Mouse (Mus musculus) forebrain, embryonic 10.5 days (tissue): Measurements from ENCODE around the gene Sgk1. TPM values are rescaled to one million over a fixed set of nuclear protein-coding genes. Genes with fewer than 3 reads are reported as not detected.
A peak's percentile ranks its signal among the peaks of the same experiment; 100 is the strongest.

Experiments used
- DNase-seq: peaks from one replicate; pipeline ENCODE4 v3.0.0-alpha.2; 2017; ENCODE audit warnings: low spot score; ENCODE audit errors: extremely low spot score
- H3K27ac ChIP-seq: fragments of 300-500 bp; sonication (generic); 2 replicates; pipeline ENCODE4 v1.5.1; 2016; ENCODE audit warnings: mild to moderate bottlenecking
- H3K27me3 ChIP-seq: fragments of 300-500 bp; sonication (generic); 2 replicates; pipeline ENCODE4 v1.6.1; 2016; ENCODE audit warnings: mild to moderate bottlenecking; ENCODE audit not compliant: poor library complexity, severe bottlenecking
- H3K36me3 ChIP-seq: fragments of 300-500 bp; sonication (generic); replicated peaks from 2 replicates; pipeline ENCODE4 v1.6.1; 2016; ENCODE audit warnings: mild to moderate bottlenecking, moderate library complexity
- H3K4me1 ChIP-seq: fragments of 300-500 bp; sonication (generic); 2 replicates; pipeline ENCODE4 v1.6.1; 2016
- H3K4me3 ChIP-seq: fragments of 300-500 bp; sonication (generic); 2 replicates; pipeline ENCODE4 v1.5.1; 2016; ENCODE audit warnings: mild to moderate bottlenecking, moderate library complexity
- H3K9me3 ChIP-seq: fragments of 300-500 bp; sonication (generic); 2 replicates; pipeline ENCODE4 v1.6.1; 2016; ENCODE audit warnings: mild to moderate bottlenecking, moderate library complexity
- WGBS: fragments of 180-500 bp; shearing (Covaris S2); methylation state at CpG from one replicate; pipeline ENCODE4 v1.1.7; 2016; 5-methylcytosine and 5-hydroxymethylcytosine counted together
- polyA plus RNA-seq: library from polyadenylated mRNA; unstranded; fragments of >200 nt; fragmentation: Nextera tagmentation; extraction: Ambion mirVana; gene quantifications from 2 replicates; pipeline ENCODE4 v1.2.1, GENCODE M21; 2016

The Sgk1 gene
- polyA plus RNA-seq, 1 experiment from 2014 or later = 17.8 TPM

DNA sequence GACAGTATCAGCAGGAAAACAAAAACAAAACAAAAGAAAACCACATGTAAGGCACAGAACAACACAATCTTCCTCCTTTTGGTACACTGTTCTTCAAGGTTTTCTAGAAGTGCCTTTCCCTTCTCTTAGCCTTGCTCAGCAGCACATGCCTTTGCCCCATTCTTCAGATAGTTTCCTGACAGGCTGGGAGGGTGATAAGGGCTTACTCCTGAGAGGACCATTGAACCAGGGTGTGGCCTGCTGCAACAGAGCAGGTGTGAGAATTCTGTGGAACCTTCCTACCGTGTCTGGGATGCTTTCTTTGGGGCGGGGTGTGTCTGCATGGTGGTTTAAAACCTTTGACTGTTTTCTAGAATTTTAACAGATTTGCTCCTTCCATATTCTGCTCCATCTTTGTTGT is 79.1 kb downstream of the Sgk1 start:
- 89% methylated on average over 2 of the region's 2 CpGs for WGBS
- Histone ChIP-seq H3K27ac (no peak overlapping the region), H3K4me1 (0 out of 2 replicates have a peak, but pooled peaks cover 4% of the 10 kb centered on the region), H3K4me3 (no peak overlapping the region), H3K27me3 (no peaks in the 10 kb centered on the region), H3K36me3 (no peaks in the 10 kb centered on the region), H3K9me3 (no peaks in the 10 kb centered on the region)
- DNase-seq = no peak

DNA sequence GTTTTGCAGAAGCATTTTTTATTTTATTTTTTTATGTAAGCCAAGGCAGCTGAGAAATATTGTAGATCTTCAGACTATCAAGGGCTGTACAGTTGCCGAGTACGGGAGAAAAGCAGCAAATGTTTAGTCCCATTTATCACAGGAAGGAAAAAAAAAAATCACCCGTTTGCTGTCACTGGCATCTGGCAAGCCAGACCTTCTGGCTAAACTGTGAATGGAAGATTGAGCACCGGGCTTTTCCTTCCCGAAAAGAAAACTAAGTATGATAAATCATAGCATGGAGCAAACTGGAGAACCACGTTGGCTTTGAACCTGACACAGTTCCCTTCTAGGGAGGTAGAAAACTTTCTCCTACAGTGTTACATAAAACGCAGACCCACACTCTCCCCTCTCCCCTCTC is 81.0 kb downstream of the Sgk1 start:
- WGBS = 92% methylated on average over 7 of the region's 7 CpGs
- Histone ChIP-seq H3K36me3 (no peaks in the 10 kb centered on the region), H3K4me3 (no peak overlapping the region), H3K9me3 (no peaks in the 10 kb centered on the region), H3K27me3 (no peaks in the 10 kb centered on the region), H3K4me1 (0 out of 2 replicates have a peak, but pooled peaks cover under 1% of the 10 kb centered on the region), H3K27ac (no peak overlapping the region)
- DNase-seq = no peak

DNA sequence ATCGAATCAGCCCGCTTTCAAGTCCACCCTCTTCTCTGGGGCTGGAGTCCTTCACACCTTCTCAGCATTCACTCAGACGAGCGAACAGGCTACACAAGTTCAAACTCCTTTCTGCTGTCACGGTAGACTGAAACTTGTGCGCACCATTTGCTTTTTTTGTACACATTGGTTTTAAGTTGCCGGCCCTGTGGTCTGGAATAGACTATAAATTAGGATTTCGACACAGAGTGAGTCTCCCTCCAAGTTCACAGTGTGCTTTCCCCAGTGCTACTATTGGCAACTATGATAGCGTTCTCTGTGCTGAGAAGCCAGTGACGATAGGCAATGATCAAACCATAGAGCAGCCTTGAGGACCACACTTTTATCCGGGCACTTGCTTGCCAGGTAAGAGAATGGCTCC is 91.7 kb downstream of the Sgk1 start:
- Histone ChIP-seq H3K9me3 (no peaks in the 10 kb centered on the region), H3K27ac (no peak overlapping the region), H3K4me3 (no peak overlapping the region), H3K4me1 (0 out of 2 replicates have a peak, but pooled peaks cover 3% of the 10 kb centered on the region), H3K36me3 (no peaks in the 10 kb centered on the region), H3K27me3 (no peaks in the 10 kb centered on the region)
- WGBS = 93% methylated on average over 11 of the region's 11 CpGs
- no peak for DNase-seq

DNA sequence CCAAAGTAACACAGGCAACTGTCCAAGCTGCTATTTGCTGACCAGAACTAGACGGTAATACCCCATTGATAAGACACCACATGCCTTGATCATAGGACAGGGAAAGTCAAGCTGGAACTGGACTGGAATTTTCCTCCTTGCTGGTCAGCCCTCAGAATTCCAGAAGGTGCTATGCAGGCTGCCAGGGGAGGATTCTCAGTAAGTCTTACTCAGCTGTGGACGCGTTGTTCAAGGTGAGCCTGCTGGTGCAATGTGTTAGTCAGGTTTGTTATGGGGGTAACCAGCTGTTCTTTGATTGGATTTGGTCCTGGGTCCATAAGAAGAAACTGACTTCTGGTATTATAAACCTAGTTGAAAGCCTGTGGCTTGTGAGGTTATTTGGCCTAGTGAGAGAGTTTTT is 92.8 kb downstream of the Sgk1 start:
- H3K27ac ChIP-seq = no peak overlapping the region
- H3K4me1 ChIP-seq = 0 out of 2 replicates have a peak, but pooled peaks cover 3% of the 10 kb centered on the region
- no peaks in the 10 kb centered on the region for H3K27me3 ChIP-seq
- H3K36me3 ChIP-seq = no peaks in the 10 kb centered on the region
- no peak for DNase-seq
- 93% methylated on average over 3 of the region's 3 CpGs for WGBS
- no peaks in the 10 kb centered on the region for H3K9me3 ChIP-seq
- H3K4me3 ChIP-seq = no peak overlapping the region

DNA sequence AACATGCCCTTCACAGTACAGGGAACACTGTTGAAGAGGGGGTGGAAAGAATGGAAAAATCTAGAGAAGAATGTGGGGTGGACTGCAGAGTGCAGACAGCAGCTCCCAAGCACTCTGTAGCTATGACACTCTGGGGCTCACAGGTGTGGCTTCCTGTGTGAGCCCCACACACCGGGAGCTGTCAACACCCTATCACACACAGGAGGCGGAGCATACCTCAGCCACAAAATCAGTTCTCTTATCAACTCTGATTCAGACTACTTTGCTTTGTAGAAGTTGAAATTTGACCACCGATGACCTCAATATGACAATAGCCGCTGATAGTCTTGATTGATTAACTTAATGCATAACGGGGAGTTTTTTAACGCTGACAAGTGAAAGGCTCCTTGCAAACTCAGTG is 93.4 kb downstream of the Sgk1 start:
- no peaks in the 10 kb centered on the region for H3K27me3 ChIP-seq
- no peak for DNase-seq
- H3K4me3 ChIP-seq = no peak overlapping the region
- H3K27ac ChIP-seq = no peak overlapping the region
- 93% methylated on average over 6 of the region's 6 CpGs for WGBS
- H3K9me3 ChIP-seq = no peaks in the 10 kb centered on the region
- H3K4me1 ChIP-seq = 0 out of 2 replicates have a peak, but pooled peaks cover 3% of the 10 kb centered on the region
- H3K36me3 ChIP-seq = no peaks in the 10 kb centered on the region

DNA sequence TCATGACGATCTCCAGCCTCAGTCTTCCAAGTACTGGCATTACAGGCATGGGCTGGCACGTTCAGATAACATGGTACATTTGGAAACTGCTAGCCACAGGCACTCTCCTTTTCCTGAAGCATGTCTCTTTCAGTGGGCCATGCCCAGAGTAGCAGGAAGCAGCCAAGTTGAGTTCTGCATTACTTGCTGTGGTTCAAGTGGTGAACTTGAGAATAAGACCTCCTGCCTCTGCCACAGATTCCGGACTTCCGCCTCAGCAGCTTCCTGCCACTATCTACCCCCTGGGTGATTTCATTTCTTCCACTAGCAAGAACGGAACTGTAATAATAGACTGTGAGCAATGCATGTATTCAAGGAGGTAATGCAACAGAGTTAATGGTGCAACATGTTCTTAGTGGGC is 94.3 kb downstream of the Sgk1 start:
- no peak for DNase-seq
- 88% methylated on average over 5 of the region's 5 CpGs for WGBS
- Histone ChIP-seq H3K27me3 (no peaks in the 10 kb centered on the region), H3K4me3 (no peak overlapping the region), H3K27ac (no peak overlapping the region), H3K4me1 (no peaks in the 10 kb centered on the region), H3K9me3 (no peaks in the 10 kb centered on the region), H3K36me3 (no peaks in the 10 kb centered on the region)

DNA sequence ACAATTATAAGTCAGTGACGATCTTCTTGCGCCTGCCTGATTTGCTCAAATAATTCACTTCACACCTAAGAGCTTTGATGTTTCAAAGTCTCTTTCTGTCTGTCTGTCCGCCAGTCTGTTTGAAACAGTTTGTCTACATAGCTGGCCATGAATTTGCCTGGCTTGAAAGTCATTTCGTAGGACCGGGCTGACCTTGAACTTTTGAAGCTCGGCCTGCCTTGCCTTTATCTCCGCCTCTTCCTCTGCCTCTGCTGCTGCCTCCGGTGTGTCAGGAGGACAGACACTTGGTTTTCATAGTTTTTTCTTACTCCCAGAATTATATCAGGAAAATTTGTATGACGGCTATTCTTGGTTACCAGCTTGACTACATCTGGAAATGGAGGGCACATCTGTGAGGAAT is 96.4 kb downstream of the Sgk1 start:
- Histone ChIP-seq H3K4me3 (no peak overlapping the region), H3K4me1 (no peaks in the 10 kb centered on the region), H3K27me3 (no peaks in the 10 kb centered on the region), H3K27ac (no peak overlapping the region), H3K9me3 (no peaks in the 10 kb centered on the region), H3K36me3 (no peaks in the 10 kb centered on the region)
- 94% methylated on average over 9 of the region's 9 CpGs for WGBS
- DNase-seq = no peak

DNA sequence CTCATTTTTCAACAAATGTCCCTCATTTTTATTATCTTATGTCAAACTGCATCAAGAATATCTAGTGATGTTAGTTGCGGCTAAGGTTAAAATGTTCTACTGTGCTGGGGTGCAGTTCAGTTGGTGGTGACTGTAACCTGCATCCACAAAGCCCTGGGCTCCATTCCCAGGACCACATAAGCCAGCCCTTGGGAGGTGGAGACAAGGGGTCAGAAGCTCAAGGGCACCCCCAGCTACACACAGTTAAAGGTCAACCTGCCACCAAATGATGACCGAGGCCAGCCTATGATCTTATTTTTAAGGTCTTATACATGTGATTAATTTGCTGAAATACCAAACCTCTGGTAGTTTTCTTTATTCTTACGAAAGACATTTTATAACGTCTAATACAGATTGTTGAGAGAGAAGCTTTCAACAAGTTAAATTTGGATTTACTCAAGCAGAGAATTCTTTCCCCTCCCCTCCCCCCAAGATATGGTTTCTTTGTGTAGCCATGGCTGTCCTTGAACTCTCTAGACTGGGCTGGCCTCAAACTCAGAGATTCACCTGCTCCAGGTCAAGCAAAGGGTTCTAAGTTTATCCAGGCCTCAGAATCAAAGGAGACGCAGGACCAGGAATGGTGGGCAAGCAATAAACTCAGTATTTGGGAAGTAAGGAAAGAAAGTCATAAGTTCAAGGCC is 97.4 kb downstream of the Sgk1 start:
- H3K9me3 ChIP-seq = no peaks in the 10 kb centered on the region
- H3K36me3 ChIP-seq = no peaks in the 10 kb centered on the region
- H3K4me3 ChIP-seq = no peak overlapping the region
- 94% methylated on average over 5 of the region's 5 CpGs for WGBS
- no peak overlapping the region for H3K27ac ChIP-seq
- H3K27me3 ChIP-seq = no peaks in the 10 kb centered on the region
- DNase-seq = no peak
- H3K4me1 ChIP-seq = no peaks in the 10 kb centered on the region

DNA sequence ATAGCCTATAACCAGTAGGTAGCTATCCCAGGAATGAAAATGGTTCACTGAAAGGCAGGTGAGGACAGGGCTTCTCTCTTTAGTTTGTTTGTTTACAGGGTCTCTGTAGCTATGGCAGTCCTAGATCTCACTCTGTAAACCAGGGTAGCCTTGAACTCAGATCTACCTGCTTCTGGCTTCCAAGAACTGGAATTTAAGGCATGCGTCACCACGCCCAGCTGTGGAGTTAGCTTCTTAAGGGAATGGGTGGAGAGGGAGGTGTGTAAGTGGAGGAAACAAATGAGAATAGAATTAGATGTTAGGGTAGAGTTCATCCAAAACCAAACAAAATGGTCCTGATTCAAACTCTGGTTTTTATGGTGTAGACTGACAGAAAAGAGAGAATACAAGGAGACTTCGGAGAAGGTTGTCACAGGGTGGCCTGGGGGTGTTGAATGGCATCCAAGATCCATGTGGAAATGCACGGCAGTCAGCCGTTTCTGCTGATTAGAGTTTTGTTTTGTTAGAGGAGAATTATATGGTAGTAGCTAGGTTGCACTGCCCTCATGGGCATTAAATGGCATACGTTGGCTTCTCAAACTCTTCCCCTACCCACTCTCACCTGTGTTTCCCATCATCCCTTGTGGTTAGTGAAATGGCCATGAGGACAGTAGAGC is 98.9 kb downstream of the Sgk1 start:
- no peaks in the 10 kb centered on the region for H3K27me3 ChIP-seq
- no peak overlapping the region for H3K4me3 ChIP-seq
- no peaks in the 10 kb centered on the region for H3K4me1 ChIP-seq
- 88% methylated on average over 6 of the region's 6 CpGs for WGBS
- H3K27ac ChIP-seq = no peak overlapping the region
- no peaks in the 10 kb centered on the region for H3K36me3 ChIP-seq
- H3K9me3 ChIP-seq = no peaks in the 10 kb centered on the region
- DNase-seq = no peak

DNA sequence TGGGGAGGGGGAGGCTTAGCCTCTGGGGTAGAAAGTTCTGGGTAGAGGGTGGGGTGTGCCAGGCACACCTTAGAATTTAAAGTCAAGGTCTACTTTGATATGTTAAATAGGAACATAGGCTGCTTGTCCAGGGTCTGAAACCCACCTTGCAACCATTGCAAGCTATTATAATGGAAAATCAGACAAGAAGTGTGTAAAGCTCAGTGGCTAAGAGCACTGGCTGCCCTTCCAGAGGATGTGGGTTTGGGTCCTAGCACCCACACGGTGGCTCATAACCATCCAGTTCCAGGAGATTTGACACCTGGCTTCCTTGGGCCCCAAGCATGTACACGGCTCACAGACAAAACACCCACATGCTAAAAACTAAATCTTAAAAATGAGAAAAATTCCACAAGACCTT is 100.3 kb downstream of the Sgk1 start:
- H3K4me1 ChIP-seq = no peaks in the 10 kb centered on the region
- H3K36me3 ChIP-seq = no peaks in the 10 kb centered on the region
- no peak overlapping the region for H3K27ac ChIP-seq
- WGBS = 81% methylated on average over 2 of the region's 2 CpGs
- no peak overlapping the region for H3K4me3 ChIP-seq
- DNase-seq = no peak
- no peaks in the 10 kb centered on the region for H3K27me3 ChIP-seq
- H3K9me3 ChIP-seq = no peaks in the 10 kb centered on the region

DNA sequence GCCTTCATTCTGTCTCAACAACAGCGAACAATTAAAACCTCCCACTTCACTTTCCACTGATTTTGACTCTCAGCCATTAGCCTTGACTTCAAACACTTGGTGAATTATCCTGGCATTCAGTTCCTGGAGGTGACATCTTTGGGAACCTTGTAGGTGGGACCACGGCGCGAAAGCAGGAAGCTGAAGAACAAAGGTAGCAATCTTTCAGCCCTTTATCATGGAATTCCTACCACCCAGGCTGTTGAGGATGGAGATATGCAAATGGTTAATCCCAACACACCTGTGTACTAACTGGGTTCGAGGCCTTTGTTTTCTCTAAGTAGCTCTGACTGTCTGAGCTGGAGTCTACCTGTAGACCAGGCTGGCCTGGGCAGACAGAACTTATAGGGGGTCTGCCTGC is 106.5 kb downstream of the Sgk1 start:
- no peak for DNase-seq
- WGBS = 84% methylated on average over 5 of the region's 5 CpGs
- Histone ChIP-seq H3K27me3 (peaks cover 25% of the 10 kb centered on the region), H3K4me3 (no peak overlapping the region), H3K4me1 (peaks cover 25% of the 10 kb centered on the region), H3K27ac (no peak overlapping the region), H3K36me3 (no peaks in the 10 kb centered on the region), H3K9me3 (no peaks in the 10 kb centered on the region)

DNA sequence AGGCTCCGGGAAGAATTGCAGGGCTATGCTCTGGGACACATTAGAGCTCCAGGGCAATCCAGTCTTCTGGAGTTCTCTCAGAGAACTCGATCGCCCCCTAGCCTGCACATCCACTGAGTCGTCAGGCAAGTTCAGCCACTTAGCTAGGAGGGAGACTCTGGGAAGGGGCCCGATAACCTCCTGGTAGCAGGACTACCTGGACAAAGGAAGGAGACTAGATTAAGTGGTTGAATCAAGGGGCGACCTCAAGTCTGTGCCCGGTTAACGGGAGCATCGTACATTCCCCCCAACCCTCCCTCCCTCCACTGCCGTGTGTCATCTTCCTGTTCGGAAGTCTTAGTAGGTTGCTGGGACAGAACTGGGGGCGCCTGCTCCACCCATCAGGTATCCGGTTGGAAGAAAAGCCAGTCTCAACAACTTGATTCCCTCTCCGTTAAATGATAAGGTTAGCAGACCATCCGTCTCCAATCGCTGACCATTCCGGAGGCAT is 109.4 kb downstream of the Sgk1 start:
- peak; percentile 71 for DNase-seq
- Histone ChIP-seq H3K9me3 (no peaks in the 10 kb centered on the region), H3K27me3 (peaks cover 25% of the 10 kb centered on the region), H3K4me3 (peak overlapping the region; percentile 75), H3K27ac (no peak overlapping the region), H3K36me3 (no peaks in the 10 kb centered on the region), H3K4me1 (peaks cover 37% of the 10 kb centered on the region)
- WGBS = 10% methylated on average over 17 of the region's 17 CpGs
